Mouse (Mus musculus) spleen, postnatal 14 days (tissue): ENCODE data around the gene Cbx1.

Experiments used
- DNase-seq, 2 experiments: peaks; one replicate each; pipeline ENCODE4 v3.0.0; 2021 to 2022; ENCODE audit warnings: low spot score in 2 of 2

The Cbx1 gene

DNA sequence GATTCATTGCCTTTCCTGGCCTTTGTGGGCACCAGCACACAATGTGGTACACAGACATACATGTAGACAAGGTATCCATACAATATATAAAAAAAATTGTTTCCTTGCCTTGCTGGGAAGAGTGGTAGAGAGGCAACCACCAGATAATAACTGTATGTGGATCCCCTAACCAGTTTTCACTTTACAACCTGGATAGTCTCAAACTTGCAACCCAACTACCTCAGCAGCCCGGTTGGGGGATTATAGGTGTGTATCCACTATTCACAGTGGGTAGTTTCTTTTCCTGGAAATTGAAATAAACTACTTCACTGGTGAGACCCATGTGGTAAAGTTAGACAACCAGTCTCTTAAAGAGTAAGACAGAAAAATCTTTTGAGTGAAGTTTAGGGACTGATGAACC is 27.6 kb downstream of the Cbx1 start:
- DNase-seq: no peak

DNA sequence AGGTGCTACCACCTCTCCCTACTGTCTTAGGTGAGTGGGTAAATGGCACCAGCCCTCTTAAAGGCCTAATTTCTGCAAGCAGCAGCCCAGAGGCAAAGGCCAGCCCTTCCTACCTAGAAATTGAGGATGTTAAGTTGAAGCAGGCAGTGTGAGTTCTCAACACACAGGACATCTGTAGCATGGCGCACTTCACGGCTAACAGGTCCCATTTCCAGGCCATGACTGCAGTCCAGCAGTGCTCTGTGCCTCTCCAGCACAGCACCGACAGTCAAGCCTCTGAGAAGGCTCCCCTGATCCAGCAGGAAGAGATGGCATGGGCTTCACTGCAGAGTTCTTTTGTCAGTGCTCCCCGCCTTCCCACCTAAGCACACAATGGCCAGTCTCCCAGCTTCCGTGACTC is 28.1 kb downstream of the Cbx1 start:
- DNase-seq: no peak

DNA sequence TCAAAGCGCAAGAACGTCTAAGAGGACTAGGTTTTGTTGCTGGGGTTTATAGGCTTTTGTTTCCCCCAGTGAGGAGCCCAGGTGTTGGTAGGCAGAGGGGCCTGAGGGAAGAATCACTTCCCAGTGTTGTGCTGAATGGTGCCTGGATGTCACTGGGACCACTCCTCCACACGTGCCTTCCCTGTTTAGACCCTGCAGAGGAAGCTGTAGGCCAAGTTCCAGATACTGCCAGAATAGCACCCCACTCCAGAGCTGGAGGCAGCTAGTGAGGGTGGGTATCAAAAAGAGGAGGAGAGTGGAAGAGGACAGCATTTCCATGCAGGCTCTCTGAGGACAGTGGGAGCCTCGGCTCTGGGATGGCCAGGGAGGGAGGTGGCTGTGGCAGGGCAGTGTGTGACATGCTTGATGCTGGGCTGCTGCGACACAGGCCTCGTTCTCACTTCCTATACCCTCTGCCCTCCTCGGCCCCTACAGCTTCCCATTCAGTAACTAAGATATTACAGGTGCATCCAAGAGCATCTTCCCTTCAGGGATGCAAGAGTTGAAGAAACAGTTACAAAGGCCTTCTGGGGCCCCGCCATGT is 29.3 kb downstream of the Cbx1 start:
- DNase-seq: no peak

DNA sequence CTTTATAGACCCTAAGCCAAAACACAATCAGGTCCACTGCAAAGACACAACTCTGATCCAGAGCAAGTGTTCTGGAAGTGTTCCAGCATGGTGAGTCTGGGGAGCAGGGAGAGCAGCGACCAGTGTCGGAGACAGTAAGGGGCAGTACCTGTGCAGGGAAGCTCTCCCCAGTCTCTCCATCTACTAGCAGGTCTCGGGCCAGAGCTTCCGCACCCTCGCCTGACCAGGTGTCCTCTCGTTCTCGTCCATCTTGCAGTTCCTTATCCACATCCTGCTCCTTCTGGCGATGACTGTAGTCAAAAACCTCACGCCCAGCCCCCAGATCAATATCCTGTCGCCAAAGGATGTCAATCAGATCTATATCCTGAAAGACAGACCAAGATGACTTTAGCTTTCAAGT is 33.0 kb downstream of the Cbx1 start:
- no peak for DNase-seq

DNA sequence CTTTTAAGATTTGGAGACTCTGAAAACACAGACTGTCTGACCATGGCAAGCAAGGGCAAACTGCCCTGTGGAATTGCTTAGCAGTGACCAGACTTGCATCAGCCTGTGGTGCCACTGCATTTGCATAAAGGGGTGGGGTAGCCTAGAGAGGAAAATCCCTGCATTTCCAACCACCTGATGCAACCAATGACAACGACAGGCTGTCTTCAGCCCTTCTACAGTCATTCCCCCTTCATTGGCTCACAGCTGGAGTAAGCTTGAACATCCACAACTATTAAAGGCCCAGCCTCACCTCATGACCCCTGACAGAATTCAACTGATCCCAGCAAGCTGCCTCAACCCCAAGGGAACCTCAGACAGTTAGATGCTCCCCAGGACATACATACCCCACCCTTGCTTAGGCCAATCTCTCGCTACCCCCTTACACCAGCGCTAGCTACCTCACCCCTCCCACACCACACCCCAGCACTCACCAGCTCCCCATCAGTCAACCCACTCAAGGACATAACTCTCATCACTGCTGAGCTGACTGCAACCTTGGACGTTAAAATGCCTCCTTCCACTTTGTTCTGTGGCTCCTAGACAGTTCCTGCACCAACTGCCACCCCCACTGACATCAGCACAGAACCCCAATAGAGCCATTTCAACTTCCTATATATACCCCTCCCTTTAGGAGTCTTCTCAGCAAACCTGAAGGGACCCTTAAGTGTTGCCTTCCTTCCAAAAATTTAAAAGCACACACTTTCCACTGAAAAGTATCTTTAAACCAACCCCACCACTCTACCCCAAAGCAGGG is 33.9 kb downstream of the Cbx1 start:
- no peak for DNase-seq

DNA sequence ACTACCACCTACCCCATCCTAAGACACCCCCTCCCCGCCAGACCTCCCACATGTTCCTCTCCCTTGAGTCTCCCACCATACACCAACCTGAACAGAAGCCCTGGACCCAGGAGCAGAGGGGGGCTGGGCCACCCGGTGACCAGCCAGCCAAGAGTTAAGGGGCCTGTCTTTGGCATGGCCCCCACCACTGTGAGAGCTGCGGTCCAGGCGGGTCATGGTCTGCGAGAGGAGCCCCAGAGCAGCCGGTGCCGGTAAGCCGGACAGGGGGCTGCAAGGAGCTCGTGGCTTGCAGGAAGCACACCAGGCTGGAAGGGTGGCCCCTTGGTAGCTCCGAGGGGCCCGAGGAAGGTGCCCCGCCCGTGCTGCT is 34.5 kb downstream of the Cbx1 start:
- DNase-seq: no peak

DNA sequence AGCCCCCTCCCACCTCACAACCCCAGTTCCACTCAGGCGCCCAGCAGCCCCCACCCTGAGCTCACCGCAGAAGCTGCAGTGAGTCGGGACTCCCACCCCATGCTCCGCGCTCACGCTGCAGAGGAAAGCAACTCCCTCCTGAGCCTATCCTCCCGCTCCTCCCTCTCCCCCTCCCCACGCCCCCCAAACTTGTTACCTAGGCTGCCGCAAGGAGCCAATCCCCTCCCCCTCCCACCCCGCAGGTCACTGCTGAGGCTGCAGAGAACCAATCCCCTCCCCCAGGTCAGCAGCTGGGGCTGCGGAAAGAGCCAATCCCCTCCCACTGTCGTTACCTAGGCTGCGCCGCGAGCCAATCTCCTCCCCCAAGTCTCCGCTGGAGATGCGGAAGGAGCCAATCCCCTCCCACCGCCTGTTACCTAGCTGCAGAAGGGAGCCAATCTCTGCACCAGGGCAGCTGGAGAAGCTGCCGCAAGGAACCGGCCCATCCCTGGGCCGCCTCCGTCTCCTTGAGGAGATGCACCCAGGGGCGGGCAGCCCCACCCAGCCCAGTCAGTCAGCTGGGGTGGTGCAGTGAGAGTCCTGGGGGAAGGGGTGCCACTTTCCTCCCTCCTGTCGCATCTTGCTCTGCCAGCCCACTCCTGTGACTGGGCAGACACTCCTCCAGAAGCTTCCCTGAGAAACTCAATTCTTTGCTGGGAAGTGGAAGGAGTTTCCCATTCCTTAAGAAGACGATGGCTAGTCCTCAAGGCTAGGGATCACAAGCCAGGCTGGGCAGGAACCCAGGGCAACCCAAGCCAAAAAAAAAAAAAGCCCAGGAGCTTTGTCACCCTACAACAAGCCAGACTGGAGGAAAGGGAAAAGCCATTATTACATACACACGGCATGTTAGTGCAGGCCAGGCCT is 35.2 kb downstream of the Cbx1 start:
- peak; percentile 68 to 74 for DNase-seq

DNA sequence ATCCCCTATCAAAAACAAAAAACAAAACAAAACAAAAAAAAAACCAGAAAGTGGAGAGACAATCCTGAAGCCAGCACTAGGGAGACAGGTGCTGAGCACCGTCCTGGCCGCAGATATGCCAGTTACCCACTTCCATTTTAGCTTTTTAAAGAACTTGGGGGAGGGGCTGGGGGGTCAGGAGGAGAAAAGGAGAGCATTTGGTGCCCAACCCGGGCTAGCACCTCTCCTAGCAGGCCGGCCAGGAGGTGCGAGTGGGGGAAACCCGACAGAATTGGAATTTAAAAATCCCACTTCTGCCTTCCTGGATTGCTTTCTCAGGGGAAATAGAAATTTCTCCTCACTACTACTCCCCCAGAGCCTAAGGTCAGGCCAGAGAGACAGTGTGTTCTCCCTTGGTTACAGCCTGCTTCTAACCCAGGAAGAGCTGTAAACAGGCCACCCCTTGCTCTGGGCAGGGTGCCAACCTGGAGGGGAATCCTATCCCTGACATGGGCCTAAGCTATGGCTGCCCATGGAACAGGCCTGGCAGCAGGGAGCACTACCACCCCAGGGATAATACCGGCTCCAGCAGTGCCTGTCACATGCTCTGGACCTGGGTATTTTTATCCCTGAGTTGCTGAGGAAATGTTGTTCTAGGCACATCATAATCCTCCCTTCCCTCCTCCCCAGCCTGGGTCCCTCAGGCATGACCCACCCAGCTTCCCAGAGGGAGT is 36.0 kb downstream of the Cbx1 start:
- no peak for DNase-seq

DNA sequence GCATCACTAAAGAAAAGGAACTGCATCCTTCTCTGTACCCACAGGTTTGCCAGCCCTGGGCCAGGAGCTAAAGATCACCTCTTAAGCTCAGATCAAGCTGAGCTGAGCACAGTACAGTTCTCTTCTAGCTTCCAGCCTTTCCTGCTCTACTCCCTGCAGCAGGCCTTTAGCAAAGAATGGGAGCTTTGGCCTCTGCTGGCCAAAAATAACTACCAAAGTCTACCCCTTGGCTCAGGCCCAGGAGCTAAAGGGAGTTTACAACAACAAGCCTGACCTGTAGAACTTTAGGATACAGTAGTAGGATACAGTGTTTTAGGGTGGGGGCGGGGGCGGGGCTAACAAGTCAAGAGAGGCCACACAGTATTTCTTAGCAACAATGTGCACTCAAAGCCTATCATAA is 37.6 kb downstream of the Cbx1 start:
- no peak for DNase-seq

DNA sequence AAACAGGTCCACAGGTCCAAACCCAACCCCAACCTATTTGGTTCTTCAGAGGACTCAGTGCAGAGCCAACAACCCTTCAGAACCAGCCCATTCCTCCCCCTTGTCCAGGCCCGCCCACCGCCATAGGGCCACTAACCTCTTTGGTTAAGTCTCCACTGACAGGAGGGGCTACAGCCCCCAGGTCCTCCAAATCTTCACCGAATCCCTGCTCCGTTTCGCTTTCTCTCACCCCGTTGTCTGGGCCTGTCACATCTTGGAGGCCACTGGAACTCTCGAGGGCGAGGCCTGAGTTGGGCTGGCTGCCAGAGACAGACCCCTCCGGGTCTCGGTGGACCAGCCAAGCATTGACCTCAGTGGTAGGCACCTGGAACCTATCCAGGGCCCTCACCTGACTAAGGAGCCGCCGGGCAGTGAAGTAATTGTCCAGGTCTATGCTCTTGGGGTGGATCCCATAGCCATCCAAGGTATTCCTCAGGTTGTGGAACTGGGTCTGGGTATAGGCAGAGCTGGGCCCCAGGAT is 38.2 kb downstream of the Cbx1 start:
- DNase-seq: no peak

DNA sequence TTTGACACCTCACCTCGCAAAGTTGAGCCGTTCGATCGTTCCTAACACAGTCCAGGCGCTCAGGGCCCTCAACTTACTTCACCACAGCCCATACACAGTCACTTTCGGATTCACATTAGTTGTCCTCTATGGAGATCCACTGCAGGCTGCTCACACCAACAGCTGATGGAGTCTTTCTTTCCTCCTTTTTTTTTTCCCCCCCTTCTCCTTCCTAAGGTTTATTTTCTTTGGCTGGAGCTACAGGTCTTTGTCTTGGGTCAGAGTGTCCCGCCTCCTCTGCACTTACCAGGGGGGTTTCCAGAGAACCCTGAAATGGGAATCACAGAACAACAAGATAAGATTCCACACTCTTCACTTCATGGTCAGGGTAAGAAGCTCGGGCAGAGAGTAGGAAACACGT is 39.0 kb downstream of the Cbx1 start:
- no peak for DNase-seq

DNA sequence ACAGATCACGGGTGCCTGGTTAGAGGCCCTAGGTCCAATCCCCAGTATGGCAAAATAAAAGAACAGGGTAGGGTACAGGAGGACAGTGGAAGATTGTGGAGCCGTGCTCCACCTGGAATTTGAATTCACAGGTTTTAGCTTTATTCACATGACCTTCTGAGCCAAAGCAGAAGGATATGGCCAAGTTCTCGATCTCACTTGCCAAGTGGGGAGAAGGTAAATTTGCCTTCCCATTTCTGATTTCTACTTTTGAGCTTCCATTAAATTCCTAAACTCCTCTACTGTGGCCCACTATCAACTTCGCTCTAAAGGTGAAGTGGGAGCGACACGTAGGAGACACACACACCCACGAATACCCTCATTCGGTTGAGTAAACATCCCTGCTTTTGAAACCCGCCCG is 40.0 kb downstream of the Cbx1 start:
- no peak for DNase-seq

DNA sequence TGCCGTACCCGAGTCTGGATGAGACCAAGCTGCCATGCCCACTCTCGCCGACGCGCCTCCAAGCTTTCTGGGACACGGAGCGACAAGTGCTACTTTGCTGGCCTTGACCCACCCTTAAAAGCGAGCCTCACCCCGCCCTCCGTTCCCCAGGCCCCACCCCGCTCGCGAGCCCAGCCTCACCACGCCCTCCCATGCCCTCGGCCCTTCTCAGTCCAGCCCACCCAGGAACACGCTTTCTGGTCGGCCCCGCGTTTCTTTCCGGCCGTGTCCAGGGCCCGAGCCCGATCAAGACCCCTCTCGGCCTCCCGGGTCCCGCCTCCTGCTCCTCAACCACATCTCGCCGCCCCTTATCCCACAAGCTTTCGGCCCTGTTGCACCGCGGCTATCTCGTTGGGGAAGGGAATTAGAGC is 40.5 kb downstream of the Cbx1 start:
- peak; percentile 81 to 83 for DNase-seq

DNA sequence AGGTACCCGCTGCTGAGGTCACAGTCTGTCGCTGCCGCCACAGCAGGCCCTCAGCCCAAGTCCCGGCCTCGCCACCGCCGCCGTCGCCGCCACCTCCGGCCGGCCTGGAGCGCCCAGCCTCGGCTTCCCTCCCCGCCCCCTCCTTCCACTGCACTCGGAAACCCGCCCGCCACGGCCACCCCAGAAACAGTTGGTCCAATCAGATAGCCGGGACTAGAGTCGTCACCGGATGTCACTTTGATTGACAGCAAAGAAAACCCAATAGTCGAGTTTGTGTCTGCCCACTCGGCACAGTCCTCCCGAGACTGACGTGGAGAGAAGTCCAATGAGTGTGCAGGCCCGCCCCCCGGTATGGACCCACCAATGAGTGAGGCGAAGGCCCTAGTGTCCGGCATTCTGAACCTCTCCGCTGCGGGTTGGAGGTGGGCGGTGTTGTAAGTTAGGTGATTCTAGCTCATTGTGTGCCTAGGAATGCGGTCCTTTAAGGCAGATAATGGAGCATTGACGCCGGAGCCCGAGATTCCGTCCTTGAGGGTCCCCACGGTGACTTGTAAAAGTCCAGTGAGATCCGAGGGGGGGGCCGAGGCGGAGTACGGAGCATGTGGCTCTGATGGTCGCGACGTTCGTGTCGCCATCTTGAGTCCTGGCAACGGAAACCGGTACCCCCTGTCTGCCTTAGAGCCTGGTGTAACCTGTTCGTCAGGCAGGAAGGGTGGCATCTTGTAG is 41.0 kb downstream of the Cbx1 start, which contains the start of gene Nfe2l1:
Gene Nfe2l1, minus strand, starts transcription at position 156 of the 726 bp plus-strand sequence.
- peak; percentile 91 to 94 for DNase-seq

DNA sequence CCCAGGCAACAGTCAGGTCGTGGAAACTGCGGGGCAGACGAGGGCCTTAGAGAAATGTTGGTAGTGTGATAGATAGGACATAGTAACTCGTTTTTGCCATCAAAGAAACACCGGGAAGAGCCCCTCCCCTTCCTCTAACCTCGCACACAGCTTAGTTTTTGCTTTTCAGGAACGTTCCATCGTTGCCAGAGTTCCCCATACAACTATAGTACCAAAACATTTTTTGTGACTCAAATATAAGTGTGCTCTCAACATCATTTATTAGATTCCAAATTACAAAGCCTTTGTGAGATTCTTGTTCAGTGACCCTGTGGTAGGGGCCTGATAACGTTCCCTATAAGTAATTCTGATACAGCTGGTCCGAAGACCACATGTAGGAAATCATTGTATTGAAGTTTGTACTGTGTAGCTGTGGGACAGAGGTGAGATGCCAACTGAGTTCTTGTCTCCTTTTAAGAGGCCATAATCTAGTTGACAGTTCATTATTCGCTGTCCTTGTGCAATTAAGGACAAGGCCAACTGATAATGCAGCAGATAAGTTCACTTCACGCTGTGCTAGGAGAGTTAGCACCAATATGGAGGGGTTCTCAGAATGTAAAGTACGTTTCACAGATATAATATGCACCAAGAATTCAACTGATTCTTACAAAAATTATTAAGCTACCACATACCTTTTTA is 41.8 kb downstream of the Cbx1 start:
- no peak for DNase-seq

DNA sequence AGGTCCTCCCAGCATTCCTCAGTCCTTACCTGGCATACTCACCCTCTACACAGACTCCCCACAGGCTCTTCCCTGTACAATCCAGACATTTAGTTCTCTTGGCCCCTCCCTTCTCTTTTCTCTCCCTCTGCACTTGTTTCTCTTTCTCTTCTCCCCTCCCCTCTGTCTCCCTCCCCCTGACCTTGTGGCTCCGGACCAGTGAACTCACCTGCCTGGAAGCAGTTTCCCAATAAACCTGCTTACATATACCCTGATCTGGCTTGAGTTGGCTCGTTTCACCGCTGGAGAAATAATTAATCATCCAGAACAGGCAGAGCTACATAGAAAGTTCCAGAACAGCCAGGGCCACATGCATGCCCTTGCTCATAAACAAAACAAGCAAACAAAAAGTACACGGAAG is 42.6 kb downstream of the Cbx1 start:
- DNase-seq: no peak

DNA sequence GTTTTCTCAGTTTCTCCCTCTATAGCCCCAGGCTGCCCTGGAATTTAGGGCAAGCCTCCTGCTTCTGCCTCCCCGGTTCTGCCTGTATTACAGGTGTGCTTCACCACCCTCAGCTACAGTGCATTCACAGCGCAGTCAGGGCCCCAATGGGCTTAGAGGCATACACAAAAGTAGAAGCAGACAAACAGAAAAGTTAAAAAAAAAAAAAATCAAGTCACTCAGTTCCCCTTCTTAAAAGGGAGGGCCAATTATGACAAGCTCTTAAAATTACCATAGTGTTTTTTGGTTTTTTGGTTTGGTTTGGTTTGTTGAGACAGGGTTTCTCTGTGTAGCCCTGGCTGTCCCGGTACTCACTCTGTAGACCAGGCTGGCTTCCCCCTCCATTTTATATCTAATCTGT is 43.6 kb downstream of the Cbx1 start:
- no peak for DNase-seq

DNA sequence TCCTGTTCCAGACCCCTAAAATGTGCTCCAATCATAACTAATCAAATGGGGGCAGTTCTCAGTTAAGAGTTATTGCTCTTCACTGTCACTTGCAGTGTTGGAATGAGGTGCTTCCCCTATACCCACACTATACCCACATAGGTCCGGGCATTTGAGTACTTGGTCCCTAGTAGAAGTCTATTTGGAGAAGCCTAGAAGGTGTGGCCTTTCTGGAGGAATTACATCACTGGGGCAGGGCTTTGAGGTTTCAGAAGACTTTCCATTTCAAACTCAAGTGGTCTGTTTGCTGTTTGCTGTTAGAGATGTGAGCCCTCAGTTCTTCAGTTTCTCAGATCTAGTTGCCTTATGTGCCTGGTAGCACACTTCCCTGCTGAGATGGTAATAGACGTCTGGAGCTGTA is 44.0 kb downstream of the Cbx1 start:
- DNase-seq: no peak

DNA sequence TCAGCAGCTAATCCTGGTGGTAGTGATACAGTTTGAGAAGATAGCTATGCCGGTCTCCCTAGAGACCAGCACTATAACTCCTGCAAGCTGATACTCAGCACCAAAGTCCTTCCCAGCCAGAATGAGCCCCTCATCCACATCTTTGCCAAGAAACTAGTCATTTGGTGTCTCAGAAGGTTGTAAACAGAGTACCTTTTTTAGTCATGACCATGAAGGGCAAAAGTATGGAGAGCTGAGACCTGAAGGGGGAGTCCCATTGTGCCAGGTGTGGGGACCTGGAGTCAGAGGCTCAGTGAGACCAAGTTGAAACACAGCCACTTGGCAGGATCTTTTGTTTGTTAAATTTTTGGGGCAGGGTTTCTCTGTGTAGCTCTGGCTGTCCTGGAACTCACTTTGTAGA is 45.2 kb downstream of the Cbx1 start:
- DNase-seq: no peak

DNA sequence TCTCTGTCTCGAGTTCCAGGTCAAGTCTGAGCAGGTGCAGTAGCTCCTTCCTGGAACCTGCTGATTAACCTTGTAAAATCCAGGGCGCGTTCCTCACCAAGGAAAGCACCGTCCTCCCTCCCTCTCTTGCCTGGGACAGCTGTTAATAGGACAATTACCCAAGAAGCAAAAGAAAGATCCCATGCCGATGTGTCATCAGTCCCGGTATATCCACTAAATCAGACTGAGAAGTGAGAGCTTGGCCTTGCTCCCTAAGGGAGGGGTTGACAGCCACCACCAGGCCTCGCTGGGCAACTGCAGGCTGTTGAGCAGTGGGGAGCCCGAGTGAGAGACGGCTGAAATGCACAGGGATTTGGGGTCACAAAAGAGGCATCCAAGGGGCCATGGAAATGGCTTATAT is 48.4 kb downstream of the Cbx1 start:
- DNase-seq: no peak

DNA sequence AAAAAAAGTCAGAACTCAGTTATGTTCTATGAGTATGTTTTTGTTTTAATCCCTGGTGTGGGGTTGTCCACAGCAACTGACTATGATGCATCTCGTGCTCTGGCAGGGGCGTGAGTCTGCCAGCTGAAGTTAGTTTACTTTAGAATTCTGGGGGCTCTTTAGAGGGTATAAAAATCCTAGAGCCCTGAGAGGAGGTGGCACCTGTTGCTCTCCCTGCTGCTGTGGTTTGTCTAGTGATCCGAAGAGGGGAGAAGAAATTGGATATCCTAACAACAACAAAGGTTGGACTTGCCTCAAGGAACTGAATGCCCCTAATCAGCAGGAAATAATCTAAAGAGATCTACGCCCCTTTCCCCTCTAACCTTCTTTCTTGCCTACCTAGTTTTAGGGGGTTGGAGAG is 49.4 kb downstream of the Cbx1 start:
- DNase-seq: no peak
